Mouse (Mus musculus) Patski (cell line): ENCODE data around the gene Ube2e2. TPM values are rescaled to one million over a fixed set of nuclear protein-coding genes. Genes with fewer than 3 reads are reported as not detected.
A peak's percentile ranks its signal among the peaks of the same experiment; 100 is the strongest.

Source experiments
- ATAC-seq: fragments of 100-300 bp; one replicate; pipeline ENCODE4 v1.8.0; 2021
- CTCF ChIA-PET: fragments of 350-600 bp; sonication (Branson Sonifier 250); formaldehyde crosslinking; loops from one replicate; lab custom pipeline; 2022; ENCODE audit warnings: inconsistent platforms; lab: Charles Lee
- POLR2A ChIA-PET: fragments of 350-600 bp; sonication (Branson Sonifier 250); formaldehyde crosslinking; loops from one replicate; lab custom pipeline; 2022; ENCODE audit warnings: antibody characterized with exemption, inconsistent platforms; lab: Charles Lee
- DNase-seq: peaks from one replicate; pipeline ENCODE4 v3.0.0-alpha.2; 2011; ENCODE audit warnings: low read depth, low spot score
- H3K27me3 ChIP-seq: fragments of 371-371 bp; one replicate; pipeline ENCODE4 v1.5.1; 2021
- CTCF ChIP-seq: fragments of 100-300 bp; IDR thresholded peaks from one replicate; pipeline ENCODE4 v1.5.1; 2021
- in situ Hi-C: fragments of 300-500 bp; cut with MboI; formaldehyde crosslinking; loops from 3 replicates; pipeline ENCODE4 v1.11.1; 2018; ENCODE audit warnings: low pct_unique_long_range_greater_than_20kb, mixed read lengths
- polyA plus RNA-seq: library from polyadenylated mRNA; unstranded; gene quantifications from one replicate; pipeline ENCODE4 v1.2.3, GENCODE M21; 2021

Gene Ube2e2
- polyA plus RNA-seq: 43.6 TPM

GRCm38 (mm10) chr14:18893947-18894445 is at the start of gene Ube2e2:
TSS of gene Ube2e2 (minus strand) at chr14:18894267.
- no peaks in the 10 kb centered on the region for H3K27me3 ChIP-seq
- TF ChIP-seq CTCF: no peak
- POLR2A ChIA-PET: no interaction called here

GRCm38 (mm10) chr14:18940068-18940467 is 46.0 kb upstream of the Ube2e2 start:
- ChIA-PET CTCF (no interaction called here), POLR2A (no interaction called here)
- DNase-seq: peak; percentile 37
- no peak for TF ChIP-seq CTCF
- no peaks in the 10 kb centered on the region for H3K27me3 ChIP-seq
- peak; percentile 87 for ATAC-seq
- in situ Hi-C loops: no loop called here

More at GRCm38 (mm10) chr14:18893947-18894445, at the start of gene Ube2e2:
- in situ Hi-C loops: no loop called here
- ATAC-seq (no peak), DNase-seq (no peak)
- CTCF ChIA-PET: interaction anchor here (1.9 kb wide), 1 partner anchor 16 kb away, joined by 5 read pairs; no protein-coding TSS in a partner anchor

GRCm38 (mm10) chr14:18903553-18903952 is 9.5 kb upstream of the Ube2e2 start:
- ATAC-seq (no peak), DNase-seq (no peak)
- in situ Hi-C loops: no loop called here
- TF ChIP-seq CTCF: no peak
- H3K27me3 ChIP-seq: no peaks in the 10 kb centered on the region
- POLR2A ChIA-PET: no interaction called here
- CTCF ChIA-PET: no interaction called here

- ATAC-seq: peak; percentile 84
- POLR2A ChIA-PET: no interaction called here
- no peak for TF ChIP-seq CTCF
- CTCF ChIA-PET: no interaction called here
- no peaks in the 10 kb centered on the region for H3K27me3 ChIP-seq
- in situ Hi-C loops: no loop called here
- DNase-seq: peak; percentile 22
These were observed 733 bp downstream of the Ube2e2 start for GRCm38 (mm10) chr14:18893121-18893946.

GRCm38 (mm10) chr14:18889571-18889970 is 4.5 kb downstream of the Ube2e2 start:
- ChIA-PET POLR2A (no interaction called here), CTCF (no interaction called here)
- DNase-seq (no peak), ATAC-seq (no peak)
- in situ Hi-C loops: no loop called here
- H3K27me3 ChIP-seq: no peaks in the 10 kb centered on the region
- TF ChIP-seq CTCF: no peak

GRCm38 (mm10) chr14:18882493-18882892 is 11.6 kb downstream of the Ube2e2 start:
- DNase-seq (no peak), ATAC-seq (no peak)
- no peak for TF ChIP-seq CTCF
- ChIA-PET POLR2A (no interaction called here), CTCF (no interaction called here)
- H3K27me3 ChIP-seq: no peaks in the 10 kb centered on the region
- in situ Hi-C loops: no loop called here

GRCm38 (mm10) chr14:18870716-18871115 is 23.4 kb downstream of the Ube2e2 start:
- in situ Hi-C loops: no loop called here
- no peaks in the 10 kb centered on the region for H3K27me3 ChIP-seq
- no peak for ATAC-seq
- no peak for TF ChIP-seq CTCF
- ChIA-PET POLR2A (no interaction called here), CTCF (no interaction called here)
- DNase-seq: no peak

GRCm38 (mm10) chr14:18828661-18829060 is 65.4 kb downstream of the Ube2e2 start:
- CTCF ChIA-PET: no interaction called here
- H3K27me3 ChIP-seq: no peaks in the 10 kb centered on the region
- in situ Hi-C loops: no loop called here
- DNase-seq (no peak), ATAC-seq (no peak)
- POLR2A ChIA-PET: no interaction called here
- no peak for TF ChIP-seq CTCF

GRCm38 (mm10) chr14:18826753-18827152 is 67.3 kb downstream of the Ube2e2 start:
- no peaks in the 10 kb centered on the region for H3K27me3 ChIP-seq
- DNase-seq (no peak), ATAC-seq (no peak)
- in situ Hi-C loops: no loop called here
- no peak for TF ChIP-seq CTCF
- CTCF ChIA-PET: interaction anchor here (1.3 kb wide), 1 partner anchor 36 kb away, joined by 3 read pairs; no protein-coding TSS in a partner anchor
- POLR2A ChIA-PET: no interaction called here

- no peak for TF ChIP-seq CTCF
- POLR2A ChIA-PET: no interaction called here
- DNase-seq: no peak
- CTCF ChIA-PET: interaction anchor here (0.9 to 1.5 kb wide), 3 partner anchors 11 to 16 kb away, joined by 3 to 5 read pairs (median 3); no protein-coding TSS in a partner anchor
- no peaks in the 10 kb centered on the region for H3K27me3 ChIP-seq
- in situ Hi-C loops: no loop called here
- ATAC-seq: no peak
These were observed 73.4 kb downstream of the Ube2e2 start for GRCm38 (mm10) chr14:18820713-18821112.

- no peak for ATAC-seq
- ChIA-PET CTCF (interaction anchor here (1.3 to 1.6 kb wide), 2 partner anchors 9 to 18 kb away, joined by 3 to 4 read pairs; no protein-coding TSS in a partner anchor), POLR2A (no interaction called here)
- no peaks in the 10 kb centered on the region for H3K27me3 ChIP-seq
- in situ Hi-C loops: no loop called here
- no peak for TF ChIP-seq CTCF
- no peak for DNase-seq
These were observed 97.2 kb downstream of the Ube2e2 start for GRCm38 (mm10) chr14:18796857-18797256.
